Mouse (Mus musculus): ENCODE measurements around the gene Dhx40. TPM values are rescaled to one million over a fixed set of nuclear protein-coding genes. Genes with fewer than 3 reads are reported as not detected.
"Not testable (repeated sequence)": the region's sequence is repeated elsewhere in the genome, so short reads cannot be mapped to it uniquely, and the experiment has no call there.

Dhx40 gene
- total RNA-seq, 2 experiments from 2014 or later: 16.2 to 18.3 TPM

GRCm38 (mm10) chr11:86757480-86758371 lies 49.8 kb downstream of the Dhx40 start, which contains the start of gene Cltc:
Gene Cltc (minus strand): TSS chr11:86757565.
- DNase-seq (ENCODE audit: low spot score in 2 of 2): peak; percentile 98
- intact Hi-C loops (cut with DNase I): loop anchor here (5.0 kb wide), 2 partner anchors 95 to 235 kb away; partner anchors contain the start of gene Ypel2

GRCm38 (mm10) chr11:86757142-86757479 lies 50.4 kb downstream of the Dhx40 start:
- intact Hi-C loops (cut with DNase I): loop anchor here (5.0 kb wide), 2 partner anchors 95 to 235 kb away; partner anchors contain the start of gene Ypel2
- no peak for DNase-seq (ENCODE audit: low spot score in 2 of 2)

GRCm38 (mm10) chr11:86756156-86757141 lies 51.1 kb downstream of the Dhx40 start:
- DNase-seq (ENCODE audit: low spot score in 2 of 2): peak; percentile 13 to 50
- intact Hi-C loops (cut with DNase I): loop anchor here (5.0 kb wide), 2 partner anchors 96 to 236 kb away; partner anchors contain the start of gene Ypel2

- intact Hi-C loops (cut with DNase I): no loop called here
- no peak for DNase-seq (ENCODE audit: low spot score in 2 of 2)
These were observed 55.1 kb downstream of the Dhx40 start for GRCm38 (mm10) chr11:86752404-86752803.

GRCm38 (mm10) chr11:86751010-86751409 lies 56.5 kb downstream of the Dhx40 start:
- intact Hi-C loops (cut with DNase I): no loop called here
- no peak for DNase-seq (ENCODE audit: low spot score in 2 of 2)

GRCm38 (mm10) chr11:86749776-86750423 lies 57.6 kb downstream of the Dhx40 start:
- intact Hi-C loops (cut with DNase I): no loop called here
- no peak for DNase-seq (ENCODE audit: low spot score in 2 of 2)

GRCm38 (mm10) chr11:86745634-86746404 lies 61.7 kb downstream of the Dhx40 start:
- no peak for DNase-seq (ENCODE audit: low spot score in 2 of 2)

GRCm38 (mm10) chr11:86742605-86743004 lies 64.9 kb downstream of the Dhx40 start:
- intact Hi-C loops (cut with DNase I): no loop called here
- DNase-seq (ENCODE audit: low spot score in 2 of 2): no peak

More at GRCm38 (mm10) chr11:86745634-86746404, 61.7 kb downstream of the Dhx40 start:
- intact Hi-C loops (cut with DNase I): no loop called here

- DNase-seq (ENCODE audit: low spot score in 2 of 2): no peak
- intact Hi-C loops (cut with DNase I): no loop called here
These were observed 66.0 kb downstream of the Dhx40 start for GRCm38 (mm10) chr11:86741505-86741904.

GRCm38 (mm10) chr11:86739470-86739869 lies 68.1 kb downstream of the Dhx40 start:
- no peak for DNase-seq (ENCODE audit: low spot score in 2 of 2)
- intact Hi-C loops (cut with DNase I): no loop called here

- intact Hi-C loops (cut with DNase I): no loop called here
- DNase-seq (ENCODE audit: low spot score in 2 of 2): no peak
These were observed 68.6 kb downstream of the Dhx40 start for GRCm38 (mm10) chr11:86738956-86739355.

GRCm38 (mm10) chr11:86738308-86738707 lies 69.2 kb downstream of the Dhx40 start:
- DNase-seq (ENCODE audit: low spot score in 2 of 2); intact Hi-C loops (cut with DNase I): not testable (repeated sequence)

GRCm38 (mm10) chr11:86737301-86738000 lies 70.1 kb downstream of the Dhx40 start:
- intact Hi-C loops (cut with DNase I): no loop called here
- DNase-seq (ENCODE audit: low spot score in 2 of 2): no peak

- no peak for DNase-seq (ENCODE audit: low spot score in 2 of 2)
- intact Hi-C loops (cut with DNase I): no loop called here
These were observed 72.6 kb downstream of the Dhx40 start for GRCm38 (mm10) chr11:86734993-86735392.

- intact Hi-C loops (cut with DNase I): no loop called here
- DNase-seq (ENCODE audit: low spot score in 2 of 2): no peak
These were observed 73.2 kb downstream of the Dhx40 start for GRCm38 (mm10) chr11:86734241-86734939.

GRCm38 (mm10) chr11:86731443-86731842 lies 76.1 kb downstream of the Dhx40 start:
- intact Hi-C loops (cut with DNase I): no loop called here
- no peak for DNase-seq (ENCODE audit: low spot score in 2 of 2)

GRCm38 (mm10) chr11:86725607-86726006 lies 81.9 kb downstream of the Dhx40 start:
- intact Hi-C loops (cut with DNase I): no loop called here
- DNase-seq (ENCODE audit: low spot score in 2 of 2): no peak

GRCm38 (mm10) chr11:86724982-86725381 lies 82.6 kb downstream of the Dhx40 start:
- DNase-seq (ENCODE audit: low spot score in 2 of 2): no peak

More at GRCm38 (mm10) chr11:86724982-86725381, 82.6 kb downstream of the Dhx40 start:
- intact Hi-C loops (cut with DNase I): no loop called here

All from left cerebral cortex, postnatal 36 days (tissue).